Mouse (Mus musculus) lung, postnatal 0 days (tissue): Measurements from ENCODE around the gene Abtb1.

Source experiments
- CTCF ChIP-seq: IDR thresholded peaks from 2 replicates; pipeline ENCODE4 v1.5.1; 2016; ENCODE audit warnings: antibody characterized with exemption, mild to moderate bottlenecking
- EP300 ChIP-seq: IDR thresholded peaks from 2 replicates; pipeline ENCODE4 v1.6.1; 2016; ENCODE audit warnings: antibody characterized with exemption, mild to moderate bottlenecking, control low read depth

GRCm38 (mm10) chr6:88881334-88881733, 39.5 kb upstream of the Abtb1 start:
- TF ChIP-seq CTCF (no peak), EP300 (no peak)
